Mouse (Mus musculus): ENCODE data around the gene Plekhh2.

- TF ChIP-seq CTCF (IDR thresholded peaks at IDR 0.05; ENCODE audit: control insufficient read depth, insufficient read depth, insufficient replicate concordance, low read depth, low read length), result no peak
- no peak for TF ChIP-seq POLR2A (IDR thresholded peaks at IDR 0.05; ENCODE audit: control insufficient read depth, low read depth, low read length)
Observed at GRCm38 (mm10) chr17:84533841-84534240, 22.1 kb downstream of the Plekhh2 start.
